Mouse (Mus musculus) stomach, embryonic 14.5 days (tissue): Measurements from ENCODE around the gene Egfl7. TPM values are rescaled to one million over a fixed set of nuclear protein-coding genes. Genes with fewer than 3 reads are reported as not detected.

Experiments
- ATAC-seq: fragments of 200-750 bp; cut with Nextera tagmentation; 2 replicates; pipeline ENCODE4 v1.8.0; 2017; ENCODE audit warnings: low read depth, moderate TSS enrichment; ENCODE audit not compliant: insufficient number of reproducible peaks, insufficient read depth, low FRiP score
- H3K27ac ChIP-seq: fragments of 300-500 bp; sonication (generic); 2 replicates; pipeline ENCODE4 v1.5.1; 2014; ENCODE audit warnings: mild to moderate bottlenecking, low read length, moderate library complexity, mixed read lengths
- H3K27me3 ChIP-seq: fragments of 300-500 bp; sonication (generic); 2 replicates; pipeline ENCODE4 v1.6.1; 2014; ENCODE audit warnings: low read length, control low read depth, mixed read lengths; ENCODE audit not compliant: control insufficient read depth, insufficient read depth
- H3K36me3 ChIP-seq: fragments of 300-500 bp; sonication (generic); 2 replicates; pipeline ENCODE4 v1.6.1; 2014; ENCODE audit warnings: mild to moderate bottlenecking, control low read depth, low read length, moderate library complexity, mixed read lengths; ENCODE audit not compliant: control insufficient read depth, insufficient read depth
- H3K4me1 ChIP-seq: fragments of 300-500 bp; sonication (generic); 2 replicates; pipeline ENCODE4 v1.6.1; 2014; ENCODE audit warnings: low read length, control low read depth, mixed read lengths; ENCODE audit not compliant: control insufficient read depth, insufficient read depth
- H3K4me2 ChIP-seq: fragments of 300-500 bp; sonication (generic); replicated peaks from 2 replicates; pipeline ENCODE4 v1.6.1; 2014; ENCODE audit warnings: low read depth, low read length, control low read depth
- H3K4me3 ChIP-seq: fragments of 300-500 bp; sonication (generic); 2 replicates; pipeline ENCODE4 v1.5.1; 2014; ENCODE audit warnings: low read depth, low read length, control low read depth
- H3K9ac ChIP-seq: fragments of 300-500 bp; sonication (generic); replicated peaks from 2 replicates; pipeline ENCODE4 v1.6.1; 2014; ENCODE audit warnings: low read depth, mild to moderate bottlenecking, control low read depth, low read length, moderate library complexity, mixed read lengths
- H3K9me3 ChIP-seq: fragments of 300-500 bp; sonication (generic); 2 replicates; pipeline ENCODE4 v1.6.1; 2016; ENCODE audit warnings: low read depth, low read length, control low read depth; ENCODE audit not compliant: control insufficient read depth
- WGBS: fragments of 180-500 bp; shearing (Covaris S2); extraction: QIAGEN DNeasy Blood & Tissue Kit; methylation state at CpG from one replicate; pipeline ENCODE4 v1.1.7; 2014; 5-methylcytosine and 5-hydroxymethylcytosine counted together
- microRNA counts: library from miRNA; unstranded; fragments of <30 nt; microRNA quantifications from one replicate; lab custom pipeline; 2016
- microRNA-seq: library from miRNA; unstranded; fragments of <30 nt; microRNA quantifications from one replicate; pipeline ENCODE4, GENCODE M21; 2016
- polyA plus RNA-seq: library from polyadenylated mRNA; unstranded; fragments of >200 nt; fragmentation: Nextera tagmentation; extraction: Ambion mirVana; gene quantifications from 2 replicates; pipeline ENCODE4 v1.2.1, GENCODE M21; 2014

The Egfl7 gene
- polyA plus RNA-seq, 1 experiment from 2014 or later, result 113 TPM

DNA sequence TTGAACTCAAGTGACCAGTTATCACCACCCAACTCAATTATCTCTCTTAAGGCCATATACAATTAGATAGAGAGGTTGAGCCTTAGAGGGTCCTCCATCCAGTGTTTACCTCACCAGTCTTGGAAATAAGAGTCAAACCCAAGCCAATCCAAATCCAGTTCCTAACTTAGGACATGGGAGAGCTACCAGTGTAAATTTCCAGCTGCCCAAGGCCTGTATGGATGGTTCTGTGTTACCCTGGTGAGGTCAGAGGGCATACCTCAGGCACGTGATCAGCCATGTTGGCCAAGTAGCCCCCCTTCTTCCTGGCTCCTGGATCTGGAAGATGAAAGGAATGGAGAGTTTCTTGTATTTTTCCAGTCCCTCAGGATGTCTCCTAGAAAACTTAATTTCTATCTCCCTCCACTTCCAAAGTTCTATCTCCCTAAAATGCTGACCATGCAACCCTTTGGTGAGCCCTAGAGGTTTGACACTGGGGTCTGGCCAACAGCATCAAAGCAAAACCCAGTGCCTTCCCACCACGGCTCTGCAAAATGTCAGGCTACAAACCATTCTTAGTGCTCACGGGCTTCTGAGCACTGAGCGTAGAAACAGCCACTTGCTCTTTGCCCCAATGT lies 57.6 kb downstream of the Egfl7 start:
- H3K4me1 ChIP-seq, result peaks cover 16% of the 10 kb centered on the region
- no peak overlapping the region for H3K27ac ChIP-seq
- peak overlapping the region; percentile 88; the same call in 1 of the 2 replicates for H3K4me3 ChIP-seq
- H3K27me3 ChIP-seq, result no peaks in the 10 kb centered on the region
- no peaks in the 10 kb centered on the region for H3K9me3 ChIP-seq
- H3K9ac ChIP-seq, result no peak overlapping the region
- peaks cover 34% of the 10 kb centered on the region for H3K36me3 ChIP-seq
- H3K4me2 ChIP-seq, result no peak overlapping the region
- whole genome bisulfite sequencing, result 73% methylated on average over 4 of the region's 4 CpGs
- ATAC-seq, result no peak

DNA sequence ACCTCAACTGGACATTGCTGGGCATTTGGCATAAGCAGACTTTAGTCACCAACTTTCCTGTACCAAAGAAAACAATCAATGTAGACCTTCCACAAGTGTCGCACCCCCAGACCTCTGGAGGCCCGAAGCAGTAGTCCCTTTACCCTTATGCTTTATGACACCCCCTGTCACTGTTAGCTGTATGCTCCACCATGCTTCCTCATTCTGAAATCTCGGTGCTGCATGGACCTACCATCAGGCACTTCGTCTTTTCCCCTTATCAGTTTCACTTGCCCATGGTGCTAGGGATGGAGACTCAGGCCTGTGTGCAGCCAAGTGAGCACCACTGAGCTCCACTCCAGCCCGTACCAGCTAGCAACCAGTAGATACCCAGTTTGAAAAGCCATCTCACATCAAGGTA lies 58.2 kb downstream of the Egfl7 start:
- no peak overlapping the region for H3K27ac ChIP-seq
- no peak overlapping the region for H3K9ac ChIP-seq
- WGBS, result 78% methylated on average over 5 of the region's 5 CpGs
- no peaks in the 10 kb centered on the region for H3K27me3 ChIP-seq
- H3K9me3 ChIP-seq, result no peaks in the 10 kb centered on the region
- H3K4me1 ChIP-seq, result peaks cover 16% of the 10 kb centered on the region
- ATAC-seq, result no peak
- peaks cover 34% of the 10 kb centered on the region for H3K36me3 ChIP-seq
- H3K4me3 ChIP-seq, result peak overlapping the region; percentile 88; the same call in 1 of the 2 replicates
- H3K4me2 ChIP-seq, result peak overlapping the region; percentile 72

DNA sequence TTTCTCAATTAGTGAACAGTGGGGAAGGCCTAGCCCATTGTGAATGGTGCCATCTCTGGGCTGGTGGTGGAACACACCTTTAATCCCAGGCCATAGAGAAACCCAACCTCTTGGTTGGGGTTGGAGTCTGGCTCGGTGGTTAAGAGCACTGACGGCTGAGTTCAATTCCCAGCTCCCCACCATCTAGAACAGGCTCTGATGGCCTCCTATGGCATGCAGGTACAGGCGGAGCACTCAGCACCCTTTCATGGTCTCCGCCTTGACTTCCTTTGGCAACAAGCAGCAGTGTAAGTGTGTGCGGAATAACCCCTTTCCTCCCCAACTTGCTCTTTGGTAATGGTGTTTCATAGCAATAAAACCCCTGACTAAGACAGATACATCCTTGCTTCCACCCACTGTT lies 58.8 kb downstream of the Egfl7 start:
- H3K36me3 ChIP-seq, result peaks cover 34% of the 10 kb centered on the region
- H3K9ac ChIP-seq, result peak overlapping the region; percentile 95
- no peak overlapping the region for H3K27ac ChIP-seq
- H3K4me3 ChIP-seq, result peak overlapping the region; percentile 88
- 66% methylated on average over 5 of the region's 5 CpGs for WGBS
- H3K9me3 ChIP-seq, result no peaks in the 10 kb centered on the region
- H3K4me1 ChIP-seq, result peaks cover 16% of the 10 kb centered on the region
- no peak for ATAC-seq
- H3K27me3 ChIP-seq, result no peaks in the 10 kb centered on the region
- H3K4me2 ChIP-seq, result peak overlapping the region; percentile 72

DNA sequence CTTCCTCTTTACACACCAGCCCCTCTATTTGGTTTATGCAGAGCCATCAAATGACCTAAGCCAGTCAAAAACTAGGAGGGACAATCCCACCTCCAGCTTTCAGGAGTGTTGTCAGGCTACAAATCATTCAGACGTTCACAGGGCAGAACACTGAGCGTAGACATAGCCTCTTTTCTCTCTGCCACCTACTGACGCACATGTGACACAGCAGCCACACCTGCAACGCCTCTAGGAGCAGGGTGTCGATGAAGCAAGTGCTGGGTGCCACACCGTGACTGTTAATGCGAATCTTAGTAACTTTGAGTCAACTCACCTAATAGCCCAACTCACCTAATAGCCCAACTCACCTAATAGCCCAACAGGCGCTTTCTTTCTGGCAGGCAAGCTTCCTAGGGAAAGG lies 59.3 kb downstream of the Egfl7 start:
- Histone ChIP-seq H3K9me3 (no peaks in the 10 kb centered on the region), H3K4me2 (peak overlapping the region; percentile 72), H3K27ac (no peak overlapping the region), H3K4me1 (peaks cover 16% of the 10 kb centered on the region), H3K4me3 (peak overlapping the region; percentile 88), H3K36me3 (peaks cover 34% of the 10 kb centered on the region), H3K9ac (peak overlapping the region; percentile 95), H3K27me3 (no peaks in the 10 kb centered on the region)
- peak; percentile 39; the same call in 1 of the 2 replicates for ATAC-seq
- 4% methylated on average over 8 of the region's 8 CpGs for WGBS

DNA sequence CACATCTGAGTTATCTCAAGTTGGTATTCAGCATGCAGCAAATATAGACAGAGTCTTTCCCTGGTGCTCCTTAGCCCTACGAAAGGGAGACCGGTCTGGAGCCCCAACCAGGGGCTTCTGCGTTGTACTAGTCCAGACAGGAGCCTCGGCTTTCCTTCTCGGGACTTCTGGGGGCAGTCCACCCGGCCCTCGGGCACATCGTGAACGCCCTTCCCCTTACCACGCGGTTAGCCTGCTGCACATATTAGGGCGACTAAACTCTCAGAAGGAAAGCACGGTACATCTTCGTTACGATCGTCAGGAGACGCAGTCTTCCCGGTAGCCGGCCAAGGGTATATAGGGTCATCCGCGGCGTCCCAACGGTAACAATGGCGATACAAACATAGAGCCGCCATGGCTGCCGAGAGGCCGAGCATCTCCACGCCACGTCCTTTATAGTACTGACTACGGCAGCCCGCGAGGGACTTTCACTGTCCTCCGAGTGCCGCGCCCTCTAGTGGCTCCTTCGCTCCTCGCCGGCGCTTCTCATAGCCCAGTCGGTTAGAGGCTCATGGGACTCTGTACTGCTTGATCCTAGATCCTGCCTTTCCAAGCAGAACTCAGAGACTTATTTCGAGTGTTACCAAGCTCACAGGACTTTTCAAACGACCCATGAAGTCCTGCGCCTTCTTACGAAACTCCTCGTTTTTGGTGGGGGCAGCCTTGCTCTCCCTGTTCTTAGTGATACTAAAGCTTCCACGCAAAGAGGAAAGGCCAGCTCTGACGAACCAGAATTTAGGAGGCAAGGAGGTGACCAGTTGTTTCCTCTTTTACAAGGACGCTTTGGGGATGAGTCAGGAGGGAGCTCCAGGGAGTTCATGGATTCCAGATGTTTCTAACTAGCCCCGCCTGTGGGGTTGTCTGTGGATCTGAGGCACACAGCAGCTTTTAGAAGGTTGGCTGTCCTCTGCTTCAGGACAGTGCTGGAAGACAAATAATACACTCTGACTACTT lies 60.3 kb downstream of the Egfl7 start:
- Histone ChIP-seq H3K4me2 (peak overlapping the region; percentile 72), H3K27ac (peak overlapping the region; percentile 80), H3K9ac (peak overlapping the region; percentile 95), H3K36me3 (peaks cover 30% of the 10 kb centered on the region), H3K4me3 (peak overlapping the region; percentile 88), H3K9me3 (no peaks in the 10 kb centered on the region), H3K27me3 (no peaks in the 10 kb centered on the region), H3K4me1 (peaks cover 16% of the 10 kb centered on the region)
- peak; percentile 86 for ATAC-seq
- WGBS, result 4% methylated on average over 49 of the region's 49 CpGs

DNA sequence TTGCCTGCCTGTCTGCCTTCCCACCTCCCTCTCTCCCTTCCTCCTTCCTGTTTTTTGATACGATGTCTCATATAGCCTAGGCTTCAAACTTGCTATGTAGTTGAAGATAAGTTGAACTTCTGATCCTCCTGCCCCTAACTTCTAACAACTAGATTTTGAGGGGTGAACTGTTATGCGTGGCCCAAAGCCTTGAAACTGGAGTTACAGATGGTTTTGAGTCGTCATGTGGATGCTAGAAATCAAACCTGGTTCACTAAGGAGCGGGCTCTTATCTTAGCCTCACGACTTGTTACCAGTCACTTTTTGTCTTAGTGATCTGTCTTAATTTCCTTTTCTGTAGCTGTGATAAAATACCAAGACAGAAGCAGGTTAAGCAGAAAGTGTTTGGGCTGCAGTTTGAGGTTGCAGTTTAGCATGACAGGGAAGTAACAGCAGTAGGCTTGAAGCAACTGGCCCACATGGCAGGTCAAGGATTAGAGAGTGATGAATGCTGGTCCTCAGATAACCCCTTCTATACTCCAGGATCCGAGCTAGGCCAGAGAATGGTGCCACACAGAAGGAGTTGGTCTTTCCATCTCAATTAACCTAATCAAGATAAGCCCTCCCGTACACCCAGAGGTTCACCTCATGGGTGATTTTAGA lies 61.3 kb downstream of the Egfl7 start:
- Histone ChIP-seq H3K4me1 (peaks cover 16% of the 10 kb centered on the region), H3K4me2 (no peak overlapping the region), H3K9ac (no peak overlapping the region), H3K36me3 (peaks cover 22% of the 10 kb centered on the region), H3K4me3 (no peak overlapping the region), H3K9me3 (no peaks in the 10 kb centered on the region), H3K27me3 (no peaks in the 10 kb centered on the region), H3K27ac (peak overlapping the region; percentile 80; the same call in 1 of the 2 replicates)
- ATAC-seq, result no peak
- WGBS, result 70% methylated on average over 7 of the region's 7 CpGs

MicroRNA genes within 50 kb of the gene (microRNA counts, 519-probe panel; counts per million panel counts)
- microRNA mmu-miR-126-3p (lab: Ali Mortazavi, UCI) (4,613 counts per million, percentile 91 among the panel's probes with 10 or more counts), microRNA mmu-miR-126-5p (lab: Ali Mortazavi, UCI) (3,709 counts per million, percentile 74 among the panel's probes with 10 or more counts)

Small RNA genes lying within 50 kb of the gene (microRNA-seq; reads per million reads assigned to microRNA genes)
- not detected for gene Mir126a
- gene Mir126b, result not detected

Other genes starting within 250 kb of the Egfl7 start
- 25.6 and 27.6 TPM in 2 replicates for gene Dnlz, start 227.9 kb upstream of the Egfl7 start, polyA plus RNA-seq
- gene Card9, start 219.1 kb upstream of the Egfl7 start, polyA plus RNA-seq, result 0.51 and 0.88 TPM in 2 replicates
- gene Snapc4, start 199.4 kb upstream of the Egfl7 start, polyA plus RNA-seq, result 29.4 and 32.2 TPM in 2 replicates
- gene Entr1, start 190.7 kb upstream of the Egfl7 start, polyA plus RNA-seq, result 102 and 117 TPM in 2 replicates
- gene Pmpca, start 190.7 kb upstream of the Egfl7 start, polyA plus RNA-seq, result 83.2 and 86.5 TPM in 2 replicates
- gene Inpp5e, start 170.8 kb upstream of the Egfl7 start, polyA plus RNA-seq, result 20.0 and 24.0 TPM in 2 replicates
- 33.4 and 37.7 TPM in 2 replicates for gene Sec16a, start 134.8 kb upstream of the Egfl7 start, polyA plus RNA-seq
- gene Notch1, start 63.4 kb upstream of the Egfl7 start, polyA plus RNA-seq, result 29.5 and 31.7 TPM in 2 replicates
- not detected in 2 replicates for gene Gm20532, start 6.6 kb downstream of the Egfl7 start, polyA plus RNA-seq
- 43.7 and 44.8 TPM in 2 replicates for gene Agpat2, start 24.4 kb downstream of the Egfl7 start, polyA plus RNA-seq
- 37.7 and 38.5 TPM in 2 replicates for gene Fam69b, start 48.4 kb downstream of the Egfl7 start, polyA plus RNA-seq
- gene Lcn4, start 91.3 kb downstream of the Egfl7 start, polyA plus RNA-seq, result not detected in 2 replicates